Mouse (Mus musculus) frontal cortex, postnatal 10 days (tissue): ENCODE measurements around the gene Atoh8.

Source experiments
- DNase-seq, 2 experiments: peaks; one replicate each; pipeline ENCODE4 v3.0.0; 2022; ENCODE audit warnings: low spot score in 2 of 2, mixed read lengths in 1 of 2

Gene Atoh8

GRCm38 (mm10) chr6:72196660-72197059, 38.7 kb downstream of the Atoh8 start:
- no peak for DNase-seq

GRCm38 (mm10) chr6:72190577-72190976, 44.8 kb downstream of the Atoh8 start:
- DNase-seq = no peak

- no peak for DNase-seq
Measured at GRCm38 (mm10) chr6:72190120-72190519, 45.3 kb downstream of the Atoh8 start.

- DNase-seq = no peak
Measured at GRCm38 (mm10) chr6:72189061-72189863, 46.1 kb downstream of the Atoh8 start.

GRCm38 (mm10) chr6:72186809-72187208, 48.6 kb downstream of the Atoh8 start:
- DNase-seq = no peak

- DNase-seq = peak in 1 of 2 experiments; percentile 73
Measured at GRCm38 (mm10) chr6:72185893-72186490, 49.4 kb downstream of the Atoh8 start.

GRCm38 (mm10) chr6:72184576-72184975, 50.8 kb downstream of the Atoh8 start:
- no peak for DNase-seq

GRCm38 (mm10) chr6:72179562-72180502, 55.5 kb downstream of the Atoh8 start:
- no peak for DNase-seq

- DNase-seq = no peak
Measured at GRCm38 (mm10) chr6:72179006-72179405, 56.4 kb downstream of the Atoh8 start.

- no peak for DNase-seq
Measured at GRCm38 (mm10) chr6:72177417-72177816, 58.0 kb downstream of the Atoh8 start.

GRCm38 (mm10) chr6:72176004-72176403, 59.4 kb downstream of the Atoh8 start:
- no peak for DNase-seq

GRCm38 (mm10) chr6:72175419-72175818, 60.0 kb downstream of the Atoh8 start:
- DNase-seq = no peak

- DNase-seq = no peak
Measured at GRCm38 (mm10) chr6:72173350-72173749, 62.0 kb downstream of the Atoh8 start.

- DNase-seq = no peak
Measured at GRCm38 (mm10) chr6:72171391-72171790, 64.0 kb downstream of the Atoh8 start.

GRCm38 (mm10) chr6:72165907-72166306, 69.5 kb downstream of the Atoh8 start:
- DNase-seq = no peak

- DNase-seq = peak; percentile 46 to 85
Measured at GRCm38 (mm10) chr6:72164321-72165275, 70.8 kb downstream of the Atoh8 start.

GRCm38 (mm10) chr6:72162155-72162890, 73.1 kb downstream of the Atoh8 start:
- DNase-seq = no peak

GRCm38 (mm10) chr6:72161751-72162150, 73.6 kb downstream of the Atoh8 start:
- no peak for DNase-seq

- no peak for DNase-seq
Measured at GRCm38 (mm10) chr6:72160991-72161390, 74.4 kb downstream of the Atoh8 start.

- no peak for DNase-seq
Measured at GRCm38 (mm10) chr6:72159861-72160395, 75.4 kb downstream of the Atoh8 start.
